Mouse (Mus musculus) embryo, embryonic 9.5 days (tissue): ENCODE results near the gene Irf5.
"Not testable (repeated sequence)": the region's sequence is repeated elsewhere in the genome, so short reads cannot be mapped to it uniquely, and the experiment has no call there.

Experiments used
- DNase-seq: peaks from one replicate; pipeline ENCODE4 v3.0.0-alpha.2; 2017; ENCODE audit errors: extremely low spot score

The Irf5 gene

DNA sequence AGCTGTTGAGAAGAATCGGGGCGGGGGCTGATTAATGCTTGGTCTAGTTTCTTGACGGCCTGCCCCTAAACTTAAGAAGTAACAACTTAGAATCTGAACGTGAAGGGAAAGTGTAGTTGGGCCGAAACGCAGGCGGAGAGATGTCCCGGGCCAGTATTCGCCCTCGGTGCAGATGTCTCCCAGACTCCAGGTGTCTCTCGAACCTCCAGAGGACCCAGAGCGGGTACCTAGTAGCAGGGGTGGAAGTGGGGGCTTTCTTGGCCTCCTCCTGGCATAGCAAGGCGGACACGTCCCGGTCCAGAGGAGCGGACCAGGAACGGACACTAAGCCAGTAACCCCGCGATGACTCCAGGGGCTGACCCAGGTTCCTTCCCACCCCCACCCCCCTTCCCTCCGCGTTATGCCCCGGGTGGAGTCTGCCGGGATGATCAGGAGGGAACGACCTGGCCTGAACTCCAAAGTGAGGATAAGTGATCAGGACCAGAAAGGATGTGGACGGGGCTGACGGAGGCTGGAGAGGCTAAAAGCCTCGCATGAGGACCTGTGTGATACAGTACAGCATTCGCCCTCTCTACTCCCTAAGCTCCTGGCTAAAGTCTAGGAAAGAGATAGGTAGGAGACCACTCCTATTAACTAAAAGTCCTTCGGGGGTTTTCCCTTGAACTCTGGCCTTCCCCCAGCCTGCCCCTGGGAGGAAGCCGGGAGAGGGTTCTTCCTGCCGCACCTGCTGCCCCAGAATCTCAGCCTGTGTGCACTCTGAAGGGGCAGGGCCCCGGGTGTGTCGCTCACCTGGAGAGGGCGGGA, 1.1 kb downstream of the Irf5 start:
- peak; percentile 28 for DNase-seq

DNA sequence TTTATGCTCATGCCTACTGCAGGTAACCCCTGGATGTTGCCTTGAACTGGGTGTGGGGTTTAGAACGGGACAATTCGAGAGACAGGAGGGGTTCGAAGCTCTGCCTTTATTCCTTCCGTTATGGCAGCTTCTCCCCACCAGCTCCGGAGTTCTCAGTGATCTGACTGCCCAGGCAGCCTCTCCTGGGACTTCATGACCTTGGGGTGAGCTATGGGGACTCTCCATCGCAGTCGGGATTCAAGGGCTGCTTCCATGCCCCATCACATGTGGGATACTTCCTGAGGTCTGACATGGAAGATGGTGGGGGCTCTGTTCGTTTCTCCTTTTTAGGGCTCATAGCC, 1.7 kb downstream of the Irf5 start:
- no peak for DNase-seq

DNA sequence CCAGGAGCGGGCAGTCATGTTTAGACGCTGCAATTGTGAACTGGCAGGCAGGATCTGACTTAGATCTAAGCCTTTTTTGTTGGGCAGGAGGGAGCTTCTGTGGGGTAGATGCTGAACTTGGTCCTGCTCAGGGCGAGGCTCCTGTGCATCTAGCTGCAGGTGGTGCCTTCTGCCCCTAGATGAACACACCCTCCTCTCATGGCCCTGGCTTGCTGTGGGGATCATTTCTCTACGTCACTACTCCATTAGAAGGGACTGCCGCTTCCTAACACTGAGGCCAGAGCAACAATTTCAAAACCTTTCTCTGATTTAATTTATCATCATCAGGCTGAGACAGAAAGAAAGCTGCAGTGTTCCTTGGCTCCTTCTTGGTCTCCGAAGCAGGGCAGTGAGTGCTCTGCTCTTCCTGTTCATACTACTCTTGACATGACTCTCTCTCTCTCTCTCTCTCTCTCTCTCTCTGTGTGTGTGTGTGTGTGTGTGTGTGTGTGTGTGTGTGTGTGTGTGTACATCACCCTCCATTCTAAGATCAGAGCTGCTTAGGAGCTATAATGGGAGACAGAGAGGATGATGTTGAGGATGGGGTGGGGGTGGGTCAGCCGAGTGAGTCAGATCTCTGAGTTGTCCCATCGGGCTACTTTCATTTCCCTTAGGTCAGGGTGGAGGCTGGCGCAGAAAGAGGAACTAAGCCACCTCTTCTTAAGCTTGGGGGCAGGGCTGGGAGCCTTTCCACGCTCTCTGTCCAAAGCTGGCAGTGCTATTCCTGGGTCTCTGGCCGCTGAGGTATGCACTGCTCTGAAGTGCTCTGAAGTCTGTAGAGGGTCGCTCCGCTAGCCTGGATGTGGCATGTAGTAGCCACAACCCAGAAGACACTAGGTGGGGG, 2.4 kb downstream of the Irf5 start:
- no peak for DNase-seq

DNA sequence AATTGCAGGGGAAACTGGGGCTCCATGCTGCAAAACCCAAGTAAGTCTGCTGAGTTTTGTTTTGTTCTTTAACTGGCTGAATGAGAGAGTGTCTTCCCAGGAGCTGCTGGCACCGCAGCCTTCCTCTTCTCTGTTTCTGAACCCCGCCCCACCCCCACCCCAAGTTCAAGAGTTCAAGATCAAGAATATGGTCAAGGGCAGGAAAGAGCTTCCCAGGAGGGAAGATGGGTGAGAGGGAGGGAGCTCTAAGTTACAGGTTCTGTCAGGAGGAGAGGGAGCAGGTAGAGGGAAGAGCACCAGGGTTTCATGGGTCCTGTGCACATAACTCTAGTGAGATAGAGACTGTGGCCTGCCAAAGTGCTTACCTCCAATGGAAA, 3.0 kb downstream of the Irf5 start:
- DNase-seq, result no peak

DNA sequence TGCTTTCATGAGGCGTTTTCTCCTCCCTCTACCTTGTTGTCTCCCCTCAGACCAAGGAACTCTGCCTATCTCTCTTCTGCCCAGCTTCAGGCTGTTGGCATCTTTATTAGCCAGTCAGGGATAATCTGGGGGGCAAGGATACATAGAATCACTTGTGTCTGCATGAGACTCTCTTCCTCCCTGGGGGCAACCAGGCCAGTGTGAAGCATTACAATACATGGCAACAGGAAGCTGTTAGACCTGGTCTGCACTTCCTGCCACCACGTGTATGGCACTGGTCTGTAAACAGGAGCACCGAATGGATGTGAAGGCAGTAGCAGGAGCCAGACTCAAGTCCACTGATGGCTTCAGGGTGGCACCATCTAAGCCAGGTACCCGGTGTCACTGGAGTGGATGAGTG, 3.6 kb downstream of the Irf5 start:
- no peak for DNase-seq

DNA sequence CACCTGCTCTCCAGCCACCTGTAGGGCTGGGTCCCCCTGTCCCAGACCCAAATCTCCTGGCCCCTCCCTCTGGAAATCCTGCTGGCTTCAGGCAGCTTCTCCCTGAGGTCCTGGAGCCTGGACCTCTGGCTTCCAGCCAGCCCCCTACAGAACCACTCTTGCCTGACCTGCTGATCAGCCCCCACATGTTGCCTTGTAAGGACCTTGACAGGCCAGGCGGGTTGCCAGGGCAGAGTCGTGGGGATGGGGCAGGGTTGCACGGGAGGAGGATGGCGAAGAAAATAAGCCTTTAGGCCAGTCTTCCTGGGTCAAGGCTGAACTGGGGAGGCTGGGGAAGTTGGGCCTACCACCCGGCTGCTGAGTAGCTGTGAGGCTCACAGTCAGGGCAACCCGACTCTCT, 8.9 kb downstream of the Irf5 start:
- DNase-seq, result no peak

DNA sequence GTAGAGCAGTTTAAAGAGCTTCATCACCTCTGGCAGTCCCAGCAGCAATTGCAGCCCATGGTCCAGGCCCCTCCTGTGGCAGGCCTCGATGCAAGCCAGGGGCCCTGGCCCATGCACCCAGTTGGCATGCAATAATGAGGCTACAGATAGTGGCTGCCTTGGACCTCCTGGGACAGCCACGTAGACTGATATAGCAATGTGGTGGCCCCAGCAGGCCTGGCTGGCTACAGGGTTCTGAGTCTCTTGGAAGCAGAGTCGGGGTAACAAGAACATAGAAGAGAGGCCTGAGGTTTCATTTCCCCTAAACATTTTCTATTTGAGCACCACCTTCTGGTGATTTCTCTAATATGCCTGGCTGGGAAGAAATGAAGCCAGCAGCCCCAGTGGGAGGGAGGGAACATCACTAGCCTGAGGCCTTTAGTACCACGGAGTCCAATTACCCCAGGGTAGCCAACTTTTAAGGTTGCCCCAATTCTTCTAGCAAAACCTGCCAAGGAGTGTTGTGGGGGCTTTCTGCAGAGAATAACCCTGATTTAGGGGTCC, 10.3 kb downstream of the Irf5 start:
- no peak for DNase-seq

DNA sequence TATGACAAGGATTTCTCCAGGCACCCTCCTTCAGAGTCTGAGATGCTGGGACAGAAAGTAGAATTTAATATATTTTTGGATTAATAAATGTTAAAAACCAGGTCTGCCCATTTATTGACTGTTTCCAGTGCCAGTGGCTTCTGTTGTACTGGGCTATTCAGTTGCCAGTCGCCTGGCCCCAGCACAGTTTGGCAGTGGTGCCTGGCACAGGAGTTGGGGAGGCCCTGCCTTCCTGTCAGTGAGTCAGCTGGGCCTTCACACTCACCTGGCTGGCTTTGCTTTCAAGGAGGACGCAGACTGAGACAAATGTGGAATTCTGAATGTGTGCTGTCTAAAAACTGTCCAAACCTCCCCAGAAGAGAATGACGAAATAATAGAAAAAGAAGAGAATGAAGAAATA, 10.8 kb downstream of the Irf5 start:
- DNase-seq, result no peak

DNA sequence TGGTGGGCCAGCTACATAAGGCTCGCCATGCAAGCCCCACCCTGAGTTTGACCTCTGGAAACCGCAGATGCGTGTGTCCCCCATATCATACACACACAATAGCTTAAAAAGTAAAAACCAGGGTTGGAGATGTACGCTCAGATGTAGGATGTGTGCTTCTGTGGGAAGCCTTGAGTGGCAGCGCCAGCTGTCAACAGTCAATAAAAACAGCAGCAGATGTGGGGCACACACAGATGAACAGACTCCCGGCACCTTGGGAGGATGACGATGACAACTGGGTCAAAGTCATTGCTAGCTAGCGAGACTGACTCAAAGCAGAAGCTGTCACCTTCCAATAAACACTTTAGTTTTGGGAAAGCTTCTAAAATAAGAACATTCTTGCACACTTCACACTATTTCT, 13.1 kb downstream of the Irf5 start:
- DNase-seq, result no peak

DNA sequence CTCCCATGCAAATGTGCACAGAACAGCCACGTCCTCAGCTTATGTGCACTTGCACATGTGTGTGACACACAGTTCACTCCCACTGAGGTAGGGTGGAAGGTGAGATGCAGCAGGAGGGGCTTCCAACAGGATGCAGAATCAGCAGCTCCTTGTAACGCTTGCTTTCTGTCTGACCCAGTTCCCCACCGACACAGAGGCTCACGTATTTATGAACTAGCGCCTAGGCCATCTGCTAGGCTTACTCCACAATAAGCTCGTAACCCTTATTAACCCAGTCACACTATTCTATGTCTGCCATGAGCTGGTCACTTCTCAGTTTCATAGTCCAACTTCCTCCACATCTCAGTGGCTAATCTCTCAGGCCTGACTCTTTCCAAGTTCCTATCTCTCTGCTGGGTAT, 13.8 kb downstream of the Irf5 start:
- DNase-seq, result no peak

DNA sequence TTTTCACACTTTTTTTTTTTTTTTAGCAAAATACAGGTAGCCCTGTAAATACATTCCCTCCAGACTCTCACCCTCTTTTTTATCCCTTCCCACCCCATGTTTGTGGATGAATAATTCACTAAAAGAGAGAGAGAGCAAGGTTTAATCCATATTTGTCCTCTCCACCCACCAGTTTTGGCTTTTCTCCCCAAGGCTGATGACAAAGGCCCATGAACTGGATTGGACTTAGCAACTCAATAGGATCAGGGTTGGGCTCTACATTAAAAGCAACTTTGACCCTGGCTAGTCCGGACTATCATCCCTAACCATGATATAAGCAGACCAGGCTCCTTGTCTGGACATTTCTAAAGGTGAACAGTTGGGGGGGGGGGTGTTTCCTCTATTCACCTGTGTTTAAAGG, 14.5 kb downstream of the Irf5 start:
- no peak for DNase-seq

DNA sequence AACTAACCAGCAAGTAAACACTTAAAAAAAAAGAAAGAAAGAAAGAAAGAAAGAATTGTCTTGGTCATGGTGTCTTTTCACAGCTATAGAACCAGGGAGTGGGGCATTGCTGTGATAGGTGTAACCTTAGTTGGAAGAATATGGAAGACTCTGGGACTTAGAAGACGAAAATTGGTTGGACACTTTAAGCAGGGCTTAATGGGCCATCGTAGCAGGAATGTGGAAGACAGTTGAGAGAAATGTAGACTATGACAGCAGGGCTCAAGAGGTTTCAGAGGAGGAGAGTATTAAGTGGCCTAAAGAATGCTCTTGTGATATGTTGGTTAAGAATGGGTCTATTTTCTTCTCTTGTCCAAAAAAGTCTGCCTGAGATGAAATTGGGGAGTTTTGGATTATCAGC, 19.2 kb downstream of the Irf5 start:
- no peak for DNase-seq

DNA sequence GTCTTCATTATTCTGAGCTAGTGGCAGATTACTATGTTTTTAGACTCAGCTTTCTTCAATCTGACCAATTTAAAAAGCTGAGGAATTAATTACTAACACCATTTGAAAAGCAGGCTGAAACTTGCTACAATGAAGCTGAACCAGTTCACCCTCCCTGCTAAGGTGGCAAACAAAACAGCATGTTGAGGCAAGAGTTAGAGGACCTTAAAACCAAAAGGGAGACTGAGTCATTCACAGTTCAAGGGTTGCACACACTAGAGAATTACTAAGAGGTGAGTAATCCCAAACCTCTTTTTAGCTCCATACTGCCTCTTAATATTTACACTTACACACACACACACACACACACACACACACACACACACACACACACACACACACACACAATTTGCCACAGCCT, 21.2 kb downstream of the Irf5 start:
- no peak for DNase-seq

DNA sequence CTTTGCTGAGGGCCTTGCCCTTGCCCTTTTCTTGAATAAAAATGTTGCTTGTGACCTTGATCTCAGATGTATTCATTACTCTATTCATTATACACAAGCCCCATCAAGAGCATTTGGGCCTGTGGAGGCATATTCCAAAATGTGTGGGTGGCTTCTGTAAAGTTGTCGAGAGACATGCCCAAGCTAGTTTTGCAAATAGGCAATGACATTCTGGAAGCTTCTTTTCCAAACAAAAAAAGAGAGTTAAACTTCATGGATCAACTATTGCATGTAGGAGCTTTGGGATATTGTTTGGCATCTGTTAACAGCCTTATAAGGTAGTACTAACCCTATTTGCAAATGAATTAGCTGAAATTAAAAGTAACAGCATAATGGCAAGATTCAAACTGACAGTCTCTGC, 21.7 kb downstream of the Irf5 start:
- no peak for DNase-seq

DNA sequence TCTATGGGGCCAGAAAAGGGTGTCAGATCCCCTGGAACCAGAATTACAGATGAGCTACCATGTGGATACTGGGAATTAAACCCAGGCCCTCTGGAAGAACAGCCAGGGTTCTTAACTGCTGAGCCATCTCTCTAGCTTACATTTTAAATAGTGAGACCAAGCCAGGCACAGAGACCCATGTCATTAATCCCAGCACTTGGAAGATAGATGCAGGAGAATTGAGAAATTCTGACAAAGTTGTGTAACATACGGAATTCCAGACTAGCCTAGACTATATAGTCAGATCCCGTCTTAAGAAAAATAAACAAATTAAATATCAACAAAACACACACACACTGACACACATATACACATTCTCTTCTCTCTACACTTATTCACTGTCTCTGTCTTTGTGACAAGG, 26.1 kb downstream of the Irf5 start:
- DNase-seq, result no peak

DNA sequence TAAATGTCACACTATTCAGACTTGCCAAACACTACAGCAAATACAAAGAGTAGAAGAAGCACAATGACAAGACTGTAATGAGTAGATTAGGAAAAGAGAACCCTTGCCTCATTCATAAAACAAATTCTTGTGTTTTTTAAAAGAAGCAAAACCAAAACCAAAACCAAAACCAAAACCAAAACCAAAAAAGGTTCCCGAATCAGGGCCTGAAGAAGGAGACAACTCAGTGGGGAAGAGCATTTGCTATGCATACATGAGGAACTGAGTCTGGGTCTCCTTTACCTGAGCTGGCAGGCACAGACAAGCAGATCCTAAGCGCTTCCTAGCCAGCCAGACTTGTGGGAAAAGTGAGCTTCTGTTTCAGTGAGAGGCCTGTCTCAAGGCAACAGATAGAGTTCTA, 30.7 kb downstream of the Irf5 start:
- no peak for DNase-seq

DNA sequence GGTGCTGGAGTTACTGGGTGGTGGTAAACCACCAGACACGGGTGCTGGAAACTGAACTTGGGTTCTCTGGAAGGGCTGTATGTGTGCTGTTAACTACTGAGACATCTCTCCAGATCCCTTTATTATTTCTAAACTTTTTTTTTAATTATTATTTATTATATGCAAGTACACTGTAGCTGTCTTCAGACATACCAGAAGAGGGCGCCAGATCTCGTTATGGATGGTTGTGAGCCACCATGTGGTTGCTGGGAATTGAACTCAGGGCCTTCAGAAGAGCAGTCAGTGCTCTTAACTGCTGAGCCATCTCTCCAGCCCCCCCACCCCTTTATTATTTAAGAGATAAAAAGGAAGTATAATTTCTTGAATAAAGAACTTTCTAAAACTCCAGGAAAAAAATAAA, 50.0 kb downstream of the Irf5 start:
- DNase-seq, result not testable (repeated sequence)

DNA sequence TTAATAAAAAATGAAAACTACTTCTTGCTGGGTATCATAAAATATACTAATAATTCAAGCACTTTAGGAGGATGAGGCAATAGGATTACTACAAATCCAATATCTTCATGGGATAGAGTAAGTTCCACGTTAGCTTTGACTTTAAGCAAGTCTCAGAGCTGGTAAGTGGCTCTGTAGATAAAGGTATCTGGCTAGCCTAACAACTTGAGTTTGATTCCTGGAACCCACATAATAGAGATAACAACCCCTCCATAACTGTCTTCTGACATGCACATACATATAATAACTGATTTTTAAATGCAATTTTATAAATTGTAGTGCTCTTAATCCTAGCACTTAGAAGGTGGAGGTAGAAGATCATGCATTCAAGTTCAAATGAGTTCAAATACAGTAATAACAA, 54.3 kb downstream of the Irf5 start:
- no peak for DNase-seq

DNA sequence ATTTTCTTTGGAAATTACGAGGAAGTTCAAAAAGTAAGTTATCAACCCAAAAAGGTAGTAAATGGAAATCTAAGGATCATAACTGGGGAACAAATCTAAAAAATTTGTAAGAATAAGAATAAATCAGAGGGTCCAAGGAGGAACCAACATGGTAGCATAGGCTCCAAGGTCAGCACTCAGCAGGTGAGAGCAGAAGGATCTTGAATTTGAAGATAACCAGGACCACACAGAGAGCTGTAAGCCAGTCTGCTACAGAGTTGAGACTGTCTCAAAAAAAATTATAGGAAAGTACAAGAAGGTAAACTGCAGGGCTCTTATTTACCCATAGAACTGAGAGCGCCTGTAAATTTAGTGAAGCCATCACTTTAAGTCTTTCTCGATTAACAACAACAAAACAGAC, 54.8 kb downstream of the Irf5 start:
- no peak for DNase-seq
